ENCODE assay signal across 27 mouse cellular contexts in genomic region chr6:6666762-6667161, GRCm38 (mm10).
"Had no signal": no experiment of that assay in that cellular context is flagged by ENCODE, and none has a peak within 500 bp of the region (broad histone marks: within the 10 kb centered on the region; RNA-seq: fewer than 3 reads in every experiment).

No protein-coding gene starts in this region.

- H3K9me3 ChIP-seq: embryonic facial prominence, embryonic 10.5 days; embryonic facial prominence, embryonic 12.5 days; embryonic facial prominence, embryonic 13.5 days; embryonic facial prominence, embryonic 15.5 days; forebrain, embryonic 10.5 days; forebrain, embryonic 12.5 days; forebrain, embryonic 13.5 days; forebrain, embryonic 15.5 days had no signal

- DNase-seq: cerebellum, adult 8-10 months; cerebellum, adult 9-10 months; cerebellum, adult 9-11 months; cerebellum, postnatal 14 days; cerebellum, postnatal 25 days; cerebellum, postnatal 36 days; embryo, embryonic 11 days; forebrain, postnatal 0 days; gastrocnemius, adult 2 months; gastrocnemius, postnatal 10 days; gastrocnemius, postnatal 14 days; gastrocnemius, postnatal 25 days; gastrocnemius, postnatal 36 days; heart, adult 11 months; heart, adult 18-20 months; heart, adult 2 months had no signal

- H3K36me3 ChIP-seq: embryonic facial prominence, embryonic 10.5 days; embryonic facial prominence, embryonic 12.5 days; embryonic facial prominence, embryonic 13.5 days; embryonic facial prominence, embryonic 15.5 days; forebrain, embryonic 10.5 days; forebrain, embryonic 12.5 days; forebrain, embryonic 15.5 days had no signal

- ATAC-seq: forebrain, embryonic 13.5 days; forebrain, embryonic 14.5 days; forebrain, embryonic 15.5 days; forebrain, embryonic 16.5 days; forebrain, postnatal 0 days had no signal

- H3K27ac ChIP-seq: embryonic facial prominence, embryonic 10.5 days; embryonic facial prominence, embryonic 12.5 days; embryonic facial prominence, embryonic 13.5 days; embryonic facial prominence, embryonic 15.5 days; forebrain, embryonic 10.5 days; forebrain, embryonic 12.5 days; forebrain, embryonic 13.5 days; forebrain, embryonic 15.5 days; gastrocnemius, adult 2 months; heart, adult 2 months had no signal

- H3K4me1 ChIP-seq: embryonic facial prominence, embryonic 10.5 days; embryonic facial prominence, embryonic 12.5 days; embryonic facial prominence, embryonic 13.5 days; embryonic facial prominence, embryonic 15.5 days; forebrain, embryonic 10.5 days; forebrain, embryonic 12.5 days; forebrain, embryonic 13.5 days; forebrain, embryonic 15.5 days had no signal

- H3K4me3 ChIP-seq: embryonic facial prominence, embryonic 10.5 days; embryonic facial prominence, embryonic 12.5 days; embryonic facial prominence, embryonic 13.5 days; embryonic facial prominence, embryonic 15.5 days; erythroblast, embryonic 14.5 days; forebrain, embryonic 10.5 days; forebrain, embryonic 12.5 days; forebrain, embryonic 13.5 days; forebrain, embryonic 15.5 days; gastrocnemius, adult 2 months; heart, adult 2 months had no signal

- H3K27me3 ChIP-seq: embryonic facial prominence, embryonic 12.5 days; embryonic facial prominence, embryonic 15.5 days; forebrain, embryonic 12.5 days; forebrain, embryonic 13.5 days; forebrain, embryonic 15.5 days had no signal
